Mouse (Mus musculus): ENCODE measurements at regions not wholly inside any gene's neighbourhood (a gene's known extent, or its start where the extent isn't known, plus 50 kb on each side); places are given as distances from the start of the nearest gene placed in this dataset.

DNA sequence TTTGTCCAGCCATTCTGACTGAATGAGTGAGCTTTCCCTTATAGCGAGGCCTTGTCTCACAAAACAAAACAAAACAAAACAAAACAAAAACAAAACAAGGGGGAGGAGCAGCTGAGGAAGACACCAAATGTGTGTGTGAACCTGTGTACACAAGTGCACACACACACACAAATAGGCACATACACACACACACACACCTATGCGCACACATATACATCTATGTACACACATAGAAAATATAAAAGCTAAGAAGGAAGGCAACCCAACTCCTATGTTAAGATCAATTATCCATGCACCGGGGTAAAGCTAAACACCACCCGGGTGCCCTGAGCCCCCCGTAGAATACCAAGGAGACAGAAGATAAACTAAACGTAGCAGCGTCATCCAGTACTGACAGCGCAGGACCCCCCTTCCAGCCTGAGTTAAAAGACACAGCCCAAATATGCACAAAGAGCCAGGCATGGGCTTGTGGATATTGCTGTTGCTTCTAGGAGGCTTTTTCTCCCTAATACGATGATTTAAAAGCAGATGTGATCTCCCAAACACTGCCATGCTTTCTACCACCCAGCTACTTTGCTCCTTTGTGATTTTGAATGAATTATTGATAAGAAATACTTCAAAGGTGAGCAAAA lies 108.4 kb upstream of the Ptbp2 start:
- DNase-seq, result no peak

DNA sequence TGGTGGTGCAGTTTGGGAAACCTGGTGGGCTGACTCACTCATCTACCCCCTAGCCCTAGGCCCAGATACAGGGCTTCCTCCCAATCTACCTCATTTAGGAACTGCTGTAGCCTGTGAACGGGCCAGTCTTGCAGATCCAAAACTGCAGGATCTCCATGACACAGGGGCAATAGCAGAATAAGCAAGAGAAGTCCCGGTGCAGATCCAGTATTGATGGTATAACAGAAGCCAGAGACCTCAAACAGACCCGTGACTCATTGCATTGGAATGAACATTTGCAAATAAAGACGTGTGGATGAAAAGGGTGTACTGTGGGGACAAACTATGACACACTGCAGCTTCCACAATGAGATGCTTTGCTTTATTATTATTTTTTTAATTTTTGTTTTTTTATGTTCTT lies 106.6 kb upstream of the Ptbp2 start:
- no peak for DNase-seq

DNA sequence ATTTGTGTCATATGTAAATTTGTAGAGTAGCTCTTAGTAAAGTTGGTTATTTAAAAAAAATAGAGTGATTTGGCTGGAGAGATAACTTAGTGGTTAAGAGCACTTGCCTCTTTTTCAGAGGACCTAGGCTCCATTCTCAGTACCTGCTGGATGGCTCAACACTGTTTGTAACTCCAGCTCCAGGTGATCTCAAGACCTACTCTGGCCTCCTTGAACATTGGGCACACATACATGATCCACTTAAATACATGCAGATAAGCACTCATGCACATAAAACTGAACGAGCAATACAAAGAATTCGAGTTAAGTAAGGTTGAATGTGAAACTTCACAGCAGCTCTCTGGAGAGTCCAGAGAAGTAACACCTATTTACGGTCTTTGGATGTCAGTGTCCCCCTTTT lies 104.2 kb upstream of the Ptbp2 start:
- no peak for DNase-seq

DNA sequence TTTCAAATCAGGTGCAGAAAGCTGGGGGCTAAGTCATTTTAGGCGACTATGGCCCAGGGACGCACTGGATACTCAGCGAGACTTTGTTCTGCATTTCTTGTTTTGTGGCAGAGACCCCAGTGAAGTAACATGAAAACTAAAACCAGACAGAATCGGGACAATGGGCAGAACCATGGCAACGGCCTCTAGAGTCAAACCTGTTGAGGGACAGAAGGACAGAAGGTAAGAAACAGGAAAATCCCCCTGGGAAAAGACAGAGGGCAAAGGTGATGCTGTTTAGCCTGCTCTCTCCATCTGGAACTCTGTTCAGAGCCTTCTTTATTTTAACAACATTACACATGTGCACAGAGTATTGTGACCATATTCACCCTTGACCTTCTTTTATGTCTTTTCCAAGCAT lies 92.1 kb upstream of the Ptbp2 start:
- DNase-seq, result no peak

DNA sequence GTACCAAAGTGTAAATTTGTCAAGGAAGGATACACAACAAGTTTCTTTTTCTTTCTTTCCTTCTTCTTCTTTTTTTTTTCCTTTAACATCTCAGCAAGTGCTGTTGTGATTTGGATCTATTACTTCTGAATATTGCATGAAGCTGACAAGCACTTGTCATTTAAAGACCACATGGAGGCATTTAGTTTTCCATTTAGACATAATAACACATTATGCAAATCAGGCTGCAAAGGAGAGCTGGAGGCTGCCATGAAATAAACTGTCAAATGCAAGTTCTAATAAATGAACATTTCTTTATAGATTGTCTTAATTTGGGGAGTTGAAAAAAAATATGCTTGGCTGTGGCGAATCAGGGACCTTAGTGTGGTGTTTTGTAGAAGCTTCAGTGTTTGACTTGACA lies 90.8 kb upstream of the Ptbp2 start:
- DNase-seq, result no peak

DNA sequence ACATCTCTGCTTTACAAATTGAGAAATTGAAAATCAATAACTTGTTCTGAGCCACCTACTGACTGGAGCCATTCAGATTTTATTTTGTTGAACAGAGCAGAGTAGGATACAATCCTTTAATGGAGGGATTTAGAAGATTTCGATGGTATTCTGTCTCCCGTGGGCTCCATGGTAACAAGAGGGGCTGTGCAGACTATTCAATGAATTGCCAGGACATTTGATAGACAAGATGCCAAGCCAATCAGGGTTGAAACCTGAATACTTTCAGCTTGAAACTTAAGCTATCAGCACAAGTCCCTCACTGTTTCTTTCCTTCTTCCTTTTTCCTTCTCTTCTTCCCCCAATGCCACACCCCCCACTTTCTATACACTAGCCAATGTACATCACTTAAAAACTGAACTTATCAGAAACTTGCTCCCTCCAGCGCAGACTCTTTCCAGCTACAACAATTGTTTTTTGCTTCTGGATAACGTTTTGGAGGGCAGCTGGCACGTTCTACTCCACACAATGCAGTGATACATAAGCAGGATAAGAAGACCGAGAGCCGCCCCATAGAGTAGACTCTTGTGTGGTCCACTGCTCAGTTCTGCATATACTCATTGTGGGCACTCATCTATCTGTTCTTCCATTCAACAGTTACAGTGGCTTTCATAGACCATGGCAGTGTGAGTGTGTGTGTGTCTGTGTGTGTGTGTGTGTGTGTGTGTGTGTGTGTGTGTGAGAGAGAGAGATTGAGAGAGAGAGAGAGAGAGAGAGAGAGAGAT lies 78.1 kb upstream of the Ptbp2 start:
- no peak for DNase-seq
